Mouse (Mus musculus) embryo, embryonic 9.5 days (tissue): ENCODE measurements around the gene Tmem144.

Source experiments
- DNase-seq: peaks from one replicate; pipeline ENCODE4 v3.0.0-alpha.2; 2017; ENCODE audit errors: extremely low spot score

Tmem144 gene

GRCm38 (mm10) chr3:79852654-79853166, at the start of gene Tmem144:
TSS of gene Tmem144 (minus strand) at chr3:79852773.
- DNase-seq, result peak; percentile 17

GRCm38 (mm10) chr3:79901734-79902133, 49.2 kb upstream of the Tmem144 start:
- DNase-seq, result no peak

- DNase-seq, result no peak
These were observed 48.7 kb upstream of the Tmem144 start for GRCm38 (mm10) chr3:79901321-79901720.

GRCm38 (mm10) chr3:79900502-79900901, 47.9 kb upstream of the Tmem144 start:
- no peak for DNase-seq

GRCm38 (mm10) chr3:79899906-79900305, 47.3 kb upstream of the Tmem144 start:
- DNase-seq, result no peak

GRCm38 (mm10) chr3:79898514-79898913, 45.9 kb upstream of the Tmem144 start:
- DNase-seq, result no peak

- DNase-seq, result no peak
These were observed 45.2 kb upstream of the Tmem144 start for GRCm38 (mm10) chr3:79897534-79898370.

GRCm38 (mm10) chr3:79887966-79888365, 35.4 kb upstream of the Tmem144 start:
- no peak for DNase-seq

- DNase-seq, result no peak
These were observed 34.7 kb upstream of the Tmem144 start for GRCm38 (mm10) chr3:79887161-79887855.

GRCm38 (mm10) chr3:79886357-79887091, 34.0 kb upstream of the Tmem144 start:
- no peak for DNase-seq

GRCm38 (mm10) chr3:79885686-79886356, 33.2 kb upstream of the Tmem144 start:
- peak; percentile 68 for DNase-seq

- DNase-seq, result peak; percentile 69
These were observed 32.2 kb upstream of the Tmem144 start for GRCm38 (mm10) chr3:79884761-79885189.

GRCm38 (mm10) chr3:79884305-79884704, 31.7 kb upstream of the Tmem144 start, which contains the start of gene Fam198b:
TSS of gene Fam198b (plus strand) at chr3:79884533.
- no peak for DNase-seq

- DNase-seq, result peak; percentile 59
These were observed 30.5 kb upstream of the Tmem144 start for GRCm38 (mm10) chr3:79883092-79883491.

GRCm38 (mm10) chr3:79881645-79882044, 29.1 kb upstream of the Tmem144 start:
- DNase-seq, result no peak

- no peak for DNase-seq
These were observed 26.7 kb upstream of the Tmem144 start for GRCm38 (mm10) chr3:79879246-79879645.

GRCm38 (mm10) chr3:79878350-79878749, 25.8 kb upstream of the Tmem144 start:
- no peak for DNase-seq

GRCm38 (mm10) chr3:79875471-79875870, 22.9 kb upstream of the Tmem144 start:
- DNase-seq, result no peak

GRCm38 (mm10) chr3:79867121-79867709, 14.6 kb upstream of the Tmem144 start:
- no peak for DNase-seq

- no peak for DNase-seq
These were observed 14.0 kb upstream of the Tmem144 start for GRCm38 (mm10) chr3:79866526-79866925.

GRCm38 (mm10) chr3:79866089-79866488, 13.5 kb upstream of the Tmem144 start:
- DNase-seq, result no peak
